Mouse (Mus musculus) gastrocnemius, postnatal 14 days (tissue): Measurements from ENCODE around the gene Ddr2. TPM values are rescaled to one million over a fixed set of nuclear protein-coding genes. Genes with fewer than 3 reads are reported as not detected.

Source experiments
- total RNA-seq, 2 experiments: library from RNA; stranded (reverse); gene quantifications; 2 replicates each; pipeline ENCODE4 v1.2.3; 2021

The Ddr2 gene
- total RNA-seq, 2 experiments from 2014 or later, result 27.5 to 31.9 TPM

Other genes with a start within 250 kb of the Ddr2 start
- gene Ccdc190, start 182.1 kb downstream of the Ddr2 start, total RNA-seq, result not detected
- 1 to 10 TPM; 2.2 to 2.9 TPM for gene Hsd17b7, start 141.5 kb downstream of the Ddr2 start, total RNA-seq
- gene Uap1, start 64.2 kb upstream of the Ddr2 start, total RNA-seq, result 10 to 100 TPM; 29.9 to 36.0 TPM
- gene Uhmk1, start 104.6 kb upstream of the Ddr2 start, total RNA-seq, result 10 to 100 TPM; 10.2 to 10.4 TPM
- gene Sh2d1b2, start 122.0 kb upstream of the Ddr2 start, total RNA-seq, result not detected
- not detected for gene Sh2d1b1, start 166.6 kb upstream of the Ddr2 start, total RNA-seq
- under 1 TPM; 0.84 to 0.92 TPM for gene Gm7694, start 195.6 kb upstream of the Ddr2 start, total RNA-seq
- gene Spata46, start 198.0 kb upstream of the Ddr2 start, total RNA-seq, result not detected